Mouse (Mus musculus) CH12.LX (cell line): ENCODE measurements around the gene Gas1.

Experiments used
- CTCF ChIP-seq, 2 experiments: IDR thresholded peaks in 1 of 2; conservative IDR thresholded peaks in 1 of 2; 2 replicates each; pipeline ENCODE4 v1.5.1; 2011 to 2012; ENCODE audit warnings: low read depth in 2 of 2, low read length in 2 of 2, improper control_type of control experiment in 1 of 2, inconsistent platforms in 1 of 2, mild to moderate bottlenecking in 1 of 2, moderate library complexity in 1 of 2
- E2F4 ChIP-seq: IDR thresholded peaks from 2 replicates; pipeline ENCODE4 v1.6.1; 2011; ENCODE audit warnings: low read depth, low read length, improper control_type of control experiment; ENCODE audit not compliant: insufficient replicate concordance
- EP300 ChIP-seq: IDR thresholded peaks from 2 replicates; pipeline ENCODE4 v1.6.1; 2011; ENCODE audit warnings: low read length, improper control_type of control experiment
- HCFC1 ChIP-seq: IDR thresholded peaks from 2 replicates; pipeline ENCODE4 v1.6.1; 2012; ENCODE audit warnings: low read depth, mild to moderate bottlenecking, inconsistent platforms, low read length, improper control_type of control experiment
- MEF2A ChIP-seq: IDR thresholded peaks from 2 replicates; pipeline ENCODE4 v1.6.1; 2014; ENCODE audit warnings: low read depth, mild to moderate bottlenecking, inconsistent platforms, low read length, improper control_type of control experiment, borderline replicate concordance
- MYC ChIP-seq: IDR thresholded peaks from 2 replicates; pipeline ENCODE4 v1.6.1; 2011; ENCODE audit warnings: low read depth, mild to moderate bottlenecking, improper control_type of control experiment, low read length
- POLR2A ChIP-seq: IDR thresholded peaks from 2 replicates; pipeline ENCODE4 v1.6.1; 2011; ENCODE audit warnings: low read depth, mild to moderate bottlenecking, improper control_type of control experiment, low read length
- POLR2AphosphoS2 ChIP-seq: IDR thresholded peaks from 2 replicates; pipeline ENCODE4 v1.6.1; 2011; ENCODE audit warnings: low read depth, low read length, improper control_type of control experiment
- SIN3A ChIP-seq: IDR thresholded peaks from 2 replicates; pipeline ENCODE4 v1.6.1; 2012; ENCODE audit warnings: low read length, improper control_type of control experiment, inconsistent platforms
- TBP ChIP-seq: conservative IDR thresholded peaks from 2 replicates; pipeline ENCODE4 v1.6.1; 2011; ENCODE audit warnings: low read depth, low read length, improper control_type of control experiment
- USF1 ChIP-seq: IDR thresholded peaks from 2 replicates; pipeline ENCODE4 v1.6.1; 2014; ENCODE audit warnings: low read depth, mild to moderate bottlenecking, inconsistent platforms, low read length, improper control_type of control experiment
- USF2 ChIP-seq: conservative IDR thresholded peaks from 2 replicates; pipeline ENCODE4 v1.6.1; 2011; ENCODE audit warnings: low read depth, low read length, improper control_type of control experiment
- ZC3H11A ChIP-seq: IDR thresholded peaks from 2 replicates; pipeline ENCODE4 v1.6.1; 2012; ENCODE audit warnings: low read depth, mild to moderate bottlenecking, inconsistent platforms, low read length, improper control_type of control experiment
- ZKSCAN1 ChIP-seq: IDR thresholded peaks from 2 replicates; pipeline ENCODE4 v1.6.1; 2012; ENCODE audit warnings: low read depth, inconsistent platforms, low read length, improper control_type of control experiment, borderline replicate concordance

DNA sequence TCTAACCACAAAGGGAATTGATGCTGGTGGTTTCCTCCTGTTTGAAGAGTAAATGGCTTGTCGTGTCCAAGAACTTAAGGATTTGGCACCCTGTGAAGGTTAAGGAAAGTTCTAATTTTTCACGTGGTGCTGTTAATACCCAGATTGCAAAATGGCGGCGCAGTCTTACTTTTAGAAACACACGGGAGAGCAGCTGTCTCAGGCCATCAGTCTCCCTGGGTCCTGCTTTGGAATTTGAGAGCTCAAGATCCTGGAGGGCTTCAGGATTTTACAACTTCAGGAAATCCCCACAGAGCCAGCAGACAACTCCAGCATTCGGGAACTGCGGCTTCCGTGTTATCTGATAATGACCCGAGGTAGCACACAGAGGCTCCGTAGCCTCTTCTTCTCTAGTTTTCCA, 12.8 kb upstream of the Gas1 start:
- TF ChIP-seq POLR2A (no peak), EP300 (no peak), CTCF (conservative IDR thresholded peaks at IDR 0.05 in 1 of 2, IDR thresholded peaks at IDR 0.05 in 1 of 2; ENCODE audit: low read depth in 2 of 2, low read length in 2 of 2) (no peak), ZC3H11A (no peak), MYC (no peak), ZKSCAN1 (no peak), USF2 (no peak), TBP (no peak), HCFC1 (no peak), MEF2A (no peak), USF1 (no peak), E2F4 (no peak), POLR2AphosphoS2 (no peak), SIN3A (no peak)
